Mouse (Mus musculus): ENCODE measurements around the gene Hdac1.

GRCm38 (mm10) chr4:129571551-129572084, 29.1 kb upstream of the Hdac1 start:
- TF ChIP-seq CTCF (IDR thresholded peaks at IDR 0.05) (no peak), EP300 (IDR thresholded peaks at IDR 0.05) (no peak)

All from lung, postnatal 0 days (tissue).